Mouse (Mus musculus) ES-E14 (cell line): Measurements from ENCODE around the gene Dnajb12.

ENCODE experiments used
- HCFC1 ChIP-seq: IDR thresholded peaks from 2 replicates; pipeline ENCODE4 v1.6.1; 2012; ENCODE audit warnings: low read length, inconsistent platforms, borderline replicate concordance; ENCODE audit not compliant: insufficient read depth
- ZC3H11A ChIP-seq: IDR thresholded peaks from 2 replicates; pipeline ENCODE4 v1.6.1; 2012; ENCODE audit warnings: low read depth, mild to moderate bottlenecking, inconsistent platforms, low read length, borderline replicate concordance

DNA sequence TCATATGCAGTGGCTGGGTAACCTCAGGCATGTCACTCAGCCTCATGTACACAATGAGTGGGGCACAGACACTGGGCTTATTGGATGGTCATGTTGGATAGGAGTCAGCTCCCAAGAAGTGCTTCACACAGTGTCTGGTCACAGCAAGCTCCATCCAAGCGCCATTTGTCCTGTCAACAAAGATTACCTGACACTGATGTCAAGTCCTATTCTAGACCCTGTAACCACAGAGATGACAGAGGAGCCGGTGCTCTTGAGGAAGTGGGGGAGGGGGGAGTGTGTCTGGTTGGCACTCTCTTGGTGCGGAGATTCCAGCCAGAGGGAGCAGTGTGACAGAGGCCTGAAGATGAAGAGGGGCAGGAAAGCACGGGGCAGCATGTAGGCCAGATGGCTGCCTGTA is 21.6 kb downstream of the Dnajb12 start:
- TF ChIP-seq HCFC1 (no peak), ZC3H11A (no peak)
